Mouse (Mus musculus) liver, embryonic 14.5 days (tissue): ENCODE results near the gene Lgals9.

Source experiments
- CTCF ChIP-seq: IDR thresholded peaks from 2 replicates; pipeline ENCODE4 v1.5.1; 2016; ENCODE audit warnings: antibody characterized with exemption, low read depth, control low read depth
- EP300 ChIP-seq: IDR thresholded peaks from 2 replicates; pipeline ENCODE4 v1.6.1; 2016; ENCODE audit warnings: antibody characterized with exemption, low read depth

- TF ChIP-seq EP300 = no peak
- TF ChIP-seq CTCF = no peak
Observed at GRCm38 (mm10) chr11:79023342-79023741, 38.6 kb upstream of the Lgals9 start.
